Mouse (Mus musculus): Measurements from ENCODE around the gene Gm44973.

Gene Gm44973

DNA sequence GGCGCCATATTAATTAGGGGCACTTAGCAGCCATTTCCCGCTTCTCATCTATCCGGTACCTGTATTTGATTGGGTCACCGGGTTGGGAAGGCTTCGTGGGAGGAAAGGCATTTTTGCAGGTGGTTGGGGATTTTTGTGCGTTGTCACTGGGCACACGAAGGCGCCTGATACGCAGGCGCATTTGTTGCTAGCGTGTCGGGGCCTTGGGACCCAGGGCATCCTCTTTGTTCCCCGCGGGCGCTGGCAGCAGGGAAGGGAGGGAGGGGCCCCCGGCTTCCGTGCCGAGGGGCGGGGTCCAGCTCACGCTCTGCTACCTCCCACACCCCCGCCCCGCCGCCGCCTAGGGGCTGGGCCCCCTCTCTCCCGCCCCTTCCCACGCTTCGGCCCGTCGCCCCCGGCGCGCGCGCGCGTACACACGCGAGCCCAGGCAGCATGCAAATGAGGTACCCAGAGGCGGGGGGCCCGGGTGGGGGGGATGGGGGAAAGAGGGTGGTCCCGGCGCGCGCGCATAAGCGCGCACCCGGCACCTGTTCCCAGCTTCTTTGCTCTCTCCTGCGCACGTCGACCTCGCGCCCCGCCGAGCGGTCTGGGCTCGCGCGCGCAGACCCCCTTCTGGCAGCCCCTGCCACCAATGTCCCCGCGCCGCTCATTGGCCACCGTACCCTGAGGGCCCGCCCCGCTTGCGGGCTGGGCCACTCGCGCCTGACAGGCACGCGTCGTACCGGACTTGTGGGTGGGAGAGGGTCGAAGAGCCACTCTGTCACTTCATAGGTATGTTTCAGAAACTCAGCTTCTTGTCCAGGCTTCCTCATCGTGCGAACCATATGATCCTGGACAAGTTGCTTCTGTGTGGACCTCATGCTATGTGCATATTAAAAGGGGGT is at the start of gene Gm44973:
TSS of gene Gm44973 (plus strand) at position 379 of the 884 bp plus-strand sequence.
- DNase-seq (ENCODE audit: low read depth, low spot score), result peak; percentile 96

- DNase-seq (ENCODE audit: low read depth, low spot score), result no peak
These were observed 44.2 kb upstream of the Gm44973 start, which contains the start of gene Sbk3 for GRCm38 (mm10) chr7:4971068-4971467. Gene Sbk3 (minus strand): TSS chr7:4971168.

- DNase-seq (ENCODE audit: low read depth, low spot score), result no peak
These were observed 43.6 kb upstream of the Gm44973 start for GRCm38 (mm10) chr7:4971710-4972109.

GRCm38 (mm10) chr7:4972321-4973047 is 42.8 kb upstream of the Gm44973 start:
- no peak for DNase-seq (ENCODE audit: low read depth, low spot score)

- no peak for DNase-seq (ENCODE audit: low read depth, low spot score)
These were observed 39.8 kb upstream of the Gm44973 start for GRCm38 (mm10) chr7:4975455-4975854.

- peak; percentile 72 for DNase-seq (ENCODE audit: low read depth, low spot score)
These were observed 38.5 kb upstream of the Gm44973 start for GRCm38 (mm10) chr7:4976832-4977231.

GRCm38 (mm10) chr7:4988250-4988649 is 27.0 kb upstream of the Gm44973 start:
- no peak for DNase-seq (ENCODE audit: low read depth, low spot score)

GRCm38 (mm10) chr7:4993347-4993998 is 21.8 kb upstream of the Gm44973 start:
- no peak for DNase-seq (ENCODE audit: low read depth, low spot score)

GRCm38 (mm10) chr7:4993999-4994788 is 21.1 kb upstream of the Gm44973 start:
- no peak for DNase-seq (ENCODE audit: low read depth, low spot score)

- no peak for DNase-seq (ENCODE audit: low read depth, low spot score)
These were observed 19.9 kb upstream of the Gm44973 start for GRCm38 (mm10) chr7:4995268-4996002.

GRCm38 (mm10) chr7:4996003-4996895 is 19.0 kb upstream of the Gm44973 start, which contains the start of gene Zfp579:
Gene Zfp579 (minus strand): TSS chr7:4996158.
- DNase-seq (ENCODE audit: low read depth, low spot score), result peak; percentile 92

- no peak for DNase-seq (ENCODE audit: low read depth, low spot score)
These were observed 18.4 kb upstream of the Gm44973 start for GRCm38 (mm10) chr7:4996934-4997333.

- no peak for DNase-seq (ENCODE audit: low read depth, low spot score)
These were observed 15.4 kb upstream of the Gm44973 start for GRCm38 (mm10) chr7:4999876-5000275.

DNA sequence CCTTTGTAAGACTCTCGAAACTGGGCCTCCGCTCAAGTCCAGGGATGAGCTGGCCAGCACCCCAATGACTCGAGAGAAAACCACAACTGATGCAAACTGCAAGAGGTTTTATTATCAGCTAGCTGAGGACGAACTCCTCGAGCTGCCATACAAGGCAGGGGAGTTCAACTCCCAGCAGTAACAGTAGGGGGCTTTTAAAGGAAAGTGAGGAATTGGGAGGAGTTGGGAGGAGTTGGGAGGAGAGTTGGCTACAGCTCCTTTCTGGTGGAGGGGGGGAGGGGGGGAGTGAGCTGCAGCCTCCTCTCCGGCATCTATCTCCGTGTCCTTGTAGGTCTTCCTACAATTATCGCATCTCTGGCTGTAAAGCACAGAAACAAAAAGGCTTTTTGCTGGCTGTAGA is 12.4 kb upstream of the Gm44973 start:
- peak; percentile 69 for DNase-seq (ENCODE audit: low read depth, low spot score)

GRCm38 (mm10) chr7:5008229-5008628 is 7.1 kb upstream of the Gm44973 start:
- DNase-seq (ENCODE audit: low read depth, low spot score), result peak; percentile 77

DNA sequence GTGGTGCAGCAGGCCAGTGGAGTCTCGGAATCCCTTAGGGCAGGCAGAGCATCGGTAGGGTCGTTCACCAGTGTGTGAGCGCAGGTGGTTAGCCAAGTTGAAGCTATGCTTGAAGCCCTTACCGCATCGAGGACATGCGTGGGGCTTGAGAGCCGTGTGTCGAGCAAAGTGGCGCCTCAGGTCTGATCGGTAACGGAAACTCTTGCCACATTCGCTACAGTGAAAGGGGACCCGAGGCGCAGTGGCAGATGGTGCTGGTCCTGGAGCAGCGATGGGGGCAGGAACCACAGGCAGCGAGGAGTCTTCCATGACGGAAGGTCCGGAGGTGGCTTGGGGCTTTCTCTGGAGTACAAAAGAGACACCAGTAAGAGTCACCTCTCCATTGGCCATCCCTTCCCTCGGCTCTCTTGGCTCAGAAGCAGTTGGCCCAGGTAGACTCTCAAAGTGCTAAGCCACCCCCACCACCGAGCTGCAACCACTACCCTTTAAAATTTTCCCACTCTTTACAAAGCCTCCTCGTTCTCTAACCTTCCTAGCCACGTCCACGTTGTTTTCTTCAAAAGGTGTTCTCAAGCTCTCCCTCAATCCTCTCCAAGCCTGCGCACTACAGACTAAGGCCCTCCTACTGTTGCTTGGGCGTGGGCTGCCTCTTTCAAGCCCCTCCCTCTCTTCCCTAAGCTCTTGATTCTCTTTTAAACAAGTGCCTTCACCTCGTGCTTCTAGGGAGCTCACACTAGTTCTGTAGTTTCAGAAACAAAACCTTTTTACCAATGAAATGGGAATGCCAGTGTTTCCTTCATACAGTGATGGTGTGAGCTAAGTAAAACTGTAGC is 2.4 kb upstream of the Gm44973 start:
- peak; percentile 95 for DNase-seq (ENCODE audit: low read depth, low spot score)

DNA sequence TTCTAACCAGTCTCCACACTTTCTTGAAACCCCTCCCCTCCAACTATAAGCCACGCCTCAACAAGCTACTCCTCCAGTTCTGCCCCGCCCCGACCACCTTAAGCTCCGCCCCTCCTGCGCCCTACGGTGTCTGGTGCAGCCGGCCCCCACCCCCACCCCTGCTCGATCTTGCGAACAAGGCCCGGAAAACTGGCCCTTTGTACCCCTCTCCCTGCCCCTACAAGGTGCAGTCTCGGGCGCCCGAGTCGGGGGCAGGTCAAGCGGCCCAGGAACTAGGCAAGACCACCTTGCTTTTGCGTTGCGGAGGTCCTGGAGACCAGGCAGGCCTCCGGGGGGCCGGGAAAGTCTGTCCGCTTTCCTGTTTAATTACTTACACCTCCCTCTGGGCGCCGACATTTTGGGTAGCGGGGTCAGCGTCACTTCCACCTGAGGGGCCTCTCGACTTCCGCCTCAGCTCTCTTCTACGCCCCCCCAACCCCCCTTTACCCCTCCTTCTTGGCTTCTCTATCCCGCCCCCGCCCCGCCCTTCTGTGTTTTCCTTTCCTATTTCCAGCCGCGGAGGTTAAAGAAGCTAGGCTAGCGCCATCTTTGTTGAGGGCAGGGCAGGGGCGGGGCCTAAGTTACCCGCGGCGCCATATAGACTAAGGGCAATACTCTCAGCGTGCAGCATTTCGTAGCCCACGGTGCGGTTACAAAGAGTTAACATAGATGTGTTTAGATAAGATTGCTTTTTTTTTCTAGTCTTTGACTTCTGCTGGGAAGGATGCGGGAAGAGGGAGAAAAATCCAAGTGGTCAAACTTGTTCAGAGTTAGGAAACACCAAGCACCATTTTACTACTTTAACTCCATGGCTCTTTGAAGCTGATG is 812 bp upstream of the Gm44973 start, which contains the start of the genes Zfp524 and Fiz1:
TSS of gene Zfp524 (plus strand) at position 165 of the 867 bp plus-strand sequence.
TSS of gene Fiz1 (minus strand) at position 447 of the 867 bp plus-strand sequence.
- DNase-seq (ENCODE audit: low read depth, low spot score), result peak; percentile 98
